8 mouse cellular contexts compared by ENCODE assay signal in genomic region chr4:134713937-134714336, GRCm38 (mm10). TPM values are rescaled to one million over a fixed set of nuclear protein-coding genes. Genes with fewer than 3 reads are reported as not detected.
DNase-seq lines count a peak whose midpoint lies in the region; ATAC-seq and TF ChIP-seq lines count a peak whose summit lies in the region.

No protein-coding gene starts in this region.

- H3K36me3 ChIP-seq in hindbrain, embryonic 16.5 days (ENCODE audit: control insufficient read depth, insufficient read depth, low read length) = no peaks in the 10 kb centered on the region

- 6% methylated on average over 8 of the region's 8 CpGs for WGBS in hindbrain, embryonic 16.5 days

- no peaks in the 10 kb centered on the region for H3K27me3 ChIP-seq in hindbrain, embryonic 16.5 days (replicated peaks; ENCODE audit: control insufficient read depth, insufficient read depth, low read length)

- peak; percentile 87 for TF ChIP-seq CTCF in gastrocnemius, adult 2 months (IDR thresholded peaks at IDR 0.05)

- H3K27ac ChIP-seq in gastrocnemius, adult 2 months = no peak overlapping the region; the same call in 1 of the 2 replicates
- no peak overlapping the region for H3K27ac ChIP-seq in hindbrain, embryonic 16.5 days (ENCODE audit: low read depth, low read length)

- H3K9me3 ChIP-seq in hindbrain, embryonic 16.5 days (ENCODE audit: control insufficient read depth, low read length) = no peaks in the 10 kb centered on the region

- peak overlapping the region; percentile 52 for H3K9ac ChIP-seq in hindbrain, embryonic 16.5 days (ENCODE audit: low read depth, low read length)

- peak; percentile 93 for ATAC-seq in hindbrain, embryonic 16.5 days

- H3K4me3 ChIP-seq in gastrocnemius, adult 2 months = no peak overlapping the region
- H3K4me3 ChIP-seq in hindbrain, embryonic 16.5 days (ENCODE audit: low read length) = no peak overlapping the region

- H3K4me1 ChIP-seq in hindbrain, embryonic 16.5 days (ENCODE audit: control insufficient read depth, insufficient read depth, low read depth, low read length) = peaks cover 2% of the 10 kb centered on the region

- H3K4me2 ChIP-seq in hindbrain, embryonic 16.5 days (ENCODE audit: low read length) = peak overlapping the region; percentile 39

- intact Hi-C loops in gastrocnemius, adult 2 months (cut with DNase I) = loop anchor here (1.0 kb wide), 1 partner anchor 171 kb away; no protein-coding TSS in a partner anchor

- DNase-seq in ZHBTc4 (ENCODE audit: low read depth, low spot score) = peak; percentile 81
- peak; percentile 71 to 85 for DNase-seq in cerebellum, postnatal 4 days (ENCODE audit: low spot score in 2 of 2)
- DNase-seq in gastrocnemius, adult 2 months = peak; percentile 88
- DNase-seq in left cerebral cortex, adult 18-20 months (ENCODE audit: low spot score in 2 of 2) = peak; percentile 83 to 85
- peak; percentile 84 to 89 for DNase-seq in lung, postnatal 4 days
- peak; percentile 81 for DNase-seq in right cerebral cortex, adult 18-20 months
- peak; percentile 72 for DNase-seq in urinary bladder, adult 2 months (ENCODE audit: low spot score)

RNA-seq across cellular contexts. Expression of gene Man1c1, which starts 9.8 kb away (rescaled TPM):
- total RNA-seq in gastrocnemius, adult 2 months (2021) = 1 to 10 TPM; 2.9 to 4.2 TPM
- polyA plus RNA-seq in hindbrain, embryonic 16.5 days (2015; fragmentation: Nextera tagmentation; extraction: Ambion mirVana) = 3.7 and 5.1 TPM in 2 replicates
- 10 to 100 TPM; 44.5 to 45.6 TPM for total RNA-seq in left cerebral cortex, adult 18-20 months (2021)
- 7.3 and 12.7 TPM in 2 replicates for polyA plus RNA-seq in urinary bladder, adult 2 months (2012; rRNA removed)

RNA-seq across cellular contexts. Expression of gene Ldlrap1, which starts 53.9 kb away (rescaled TPM):
- 1 to 10 TPM; 5.7 to 6.6 TPM for total RNA-seq in gastrocnemius, adult 2 months (2021)
- 3.0 and 3.9 TPM in 2 replicates for polyA plus RNA-seq in hindbrain, embryonic 16.5 days (2015; fragmentation: Nextera tagmentation; extraction: Ambion mirVana)
- total RNA-seq in left cerebral cortex, adult 18-20 months (2021) = 1 to 10 TPM; 1.8 to 3.1 TPM
- polyA plus RNA-seq in urinary bladder, adult 2 months (2012; rRNA removed) = 17.9 and 21.4 TPM in 2 replicates

Comparison
In these comparisons a context has a peak if more than half of its experiments do, and no peak if none do; other contexts are left out.
1. RNA of gene Man1c1, which starts 9.8 kb away (total RNA-seq): 44.5 to 45.6 TPM in left cerebral cortex, adult 18-20 months; 2.9 to 4.2 TPM in gastrocnemius, adult 2 months; every median in the first group is over 4 times any median in the second.
2. Peak in every context shown above with its lines, with median percentiles within 50 percentile points of each other: DNase-seq.